In genomic region chr8:4211097-4211496, GRCm38 (mm10) we compare ENCODE assay signal across 26 mouse cellular contexts. TPM values are rescaled to one million over a fixed set of nuclear protein-coding genes. Genes with fewer than 3 reads are reported as not detected.
A peak's percentile ranks its signal among the peaks of the same experiment; 100 is the strongest.
DNase-seq lines count a peak whose midpoint lies in the region; ATAC-seq and TF ChIP-seq lines count a peak whose summit lies in the region.
"Had no signal": no experiment of that assay in that cellular context is flagged by ENCODE, and none has a peak within 500 bp of the region (broad histone marks: within the 10 kb centered on the region; RNA-seq: fewer than 3 reads in every experiment).

No protein-coding gene starts in this region.

- DNase-seq in layer of hippocampus, adult 2 months (ENCODE audit: low spot score in 2 of 2): no peak
- DNase-seq in layer of hippocampus, adult 9-10 months (ENCODE audit: low spot score): no peak
- peak; percentile 34 for DNase-seq in NIH3T3 (ENCODE audit: low read depth)
- no peak for DNase-seq in embryo, embryonic 10.5 days (ENCODE audit: low spot score)
- DNase-seq: cerebellum, adult 9-11 months; gastrocnemius, adult 2 months; kidney, adult 2 months; kidney, postnatal 10 days; left cerebral cortex, postnatal 4 days; lung, adult 2 months; right cerebral cortex, postnatal 25 days had no signal

- H3K9me3 ChIP-seq in midbrain, embryonic 15.5 days: no peaks in the 10 kb centered on the region
- no peaks in the 10 kb centered on the region for H3K9me3 ChIP-seq in midbrain, embryonic 13.5 days
- 0 out of 2 replicates have a peak, but pooled peaks cover 3% of the 10 kb centered on the region for H3K9me3 ChIP-seq in neural tube, embryonic 15.5 days (replicated peaks)
- H3K9me3 ChIP-seq in heart, embryonic 11.5 days (replicated peaks; ENCODE audit: control insufficient read depth, low read length): no peaks in the 10 kb centered on the region
- H3K9me3 ChIP-seq: embryonic facial prominence, embryonic 12.5 days had no signal

- peaks cover 22% of the 10 kb centered on the region for H3K36me3 ChIP-seq in midbrain, embryonic 15.5 days (replicated peaks)
- H3K36me3 ChIP-seq in midbrain, embryonic 13.5 days: peaks cover 62% of the 10 kb centered on the region
- peaks cover 27% of the 10 kb centered on the region for H3K36me3 ChIP-seq in neural tube, embryonic 15.5 days
- H3K36me3 ChIP-seq in heart, embryonic 11.5 days (ENCODE audit: control insufficient read depth, insufficient read depth, low read length): no peaks in the 10 kb centered on the region
- H3K36me3 ChIP-seq: heart, embryonic 12.5 days had no signal

- ATAC-seq in midbrain, embryonic 15.5 days (replicated peaks): no peak
- ATAC-seq in midbrain, embryonic 13.5 days: no peak
- ATAC-seq in neural tube, embryonic 15.5 days (ENCODE audit: low FRiP score): no peak
- ATAC-seq in heart, embryonic 11.5 days (replicated peaks; ENCODE audit: insufficient number of reproducible peaks, low FRiP score, low TSS enrichment): no peak
- ATAC-seq: forebrain, embryonic 16.5 days had no signal

- TF ChIP-seq CTCF in layer of hippocampus, adult 2 months (conservative IDR thresholded peaks at IDR 0.05): peak; percentile 61

- no peak overlapping the region for H3K4me2 ChIP-seq in midbrain, embryonic 15.5 days
- H3K4me2 ChIP-seq in midbrain, embryonic 13.5 days (replicated peaks): no peak overlapping the region; the same call in 1 of the 2 replicates
- H3K4me2 ChIP-seq in neural tube, embryonic 15.5 days: no peak overlapping the region; the same call in 1 of the 2 replicates
- no peak overlapping the region for H3K4me2 ChIP-seq in heart, embryonic 11.5 days
- H3K4me2 ChIP-seq: embryonic facial prominence, embryonic 12.5 days; heart, embryonic 12.5 days had no signal

- H3K27me3 ChIP-seq in midbrain, embryonic 15.5 days (replicated peaks): no peaks in the 10 kb centered on the region
- peaks cover 13% of the 10 kb centered on the region for H3K27me3 ChIP-seq in midbrain, embryonic 13.5 days
- H3K27me3 ChIP-seq in neural tube, embryonic 15.5 days (replicated peaks): peaks cover under 1% of the 10 kb centered on the region; the same call in 1 of the 2 replicates
- H3K27me3 ChIP-seq in heart, embryonic 11.5 days (ENCODE audit: control insufficient read depth, insufficient read depth, low read length): peaks cover 57% of the 10 kb centered on the region

- no peak overlapping the region for H3K9ac ChIP-seq in midbrain, embryonic 15.5 days
- no peak overlapping the region for H3K9ac ChIP-seq in midbrain, embryonic 13.5 days (replicated peaks)
- no peak overlapping the region for H3K9ac ChIP-seq in neural tube, embryonic 15.5 days (replicated peaks)
- no peak overlapping the region for H3K9ac ChIP-seq in heart, embryonic 11.5 days (ENCODE audit: low read depth, low read length)
- H3K9ac ChIP-seq: embryonic facial prominence, embryonic 12.5 days; heart, embryonic 12.5 days had no signal

- H3K4me1 ChIP-seq in midbrain, embryonic 15.5 days: peaks cover 68% of the 10 kb centered on the region
- peaks cover 76% of the 10 kb centered on the region for H3K4me1 ChIP-seq in midbrain, embryonic 13.5 days (replicated peaks)
- peaks cover 73% of the 10 kb centered on the region for H3K4me1 ChIP-seq in neural tube, embryonic 15.5 days
- H3K4me1 ChIP-seq in heart, embryonic 11.5 days (ENCODE audit: control insufficient read depth, insufficient read depth, low read length): peaks cover 9% of the 10 kb centered on the region; the same call in 1 of the 2 replicates

- WGBS in midbrain, embryonic 15.5 days: 69% methylated on average over 6 of the region's 6 CpGs
- 75% methylated on average over 6 of the region's 6 CpGs for WGBS in midbrain, embryonic 13.5 days
- WGBS in neural tube, embryonic 15.5 days: 75% methylated on average over 6 of the region's 6 CpGs
- WGBS in heart, embryonic 11.5 days (ENCODE audit: insufficient replicate concordance): 83% methylated on average over 6 of the region's 6 CpGs

- H3K4me3 ChIP-seq in layer of hippocampus, adult 2 months: no peak overlapping the region
- H3K4me3 ChIP-seq in midbrain, embryonic 15.5 days: no peak overlapping the region
- no peak overlapping the region for H3K4me3 ChIP-seq in midbrain, embryonic 13.5 days (replicated peaks)
- no peak overlapping the region for H3K4me3 ChIP-seq in neural tube, embryonic 15.5 days (replicated peaks)
- H3K4me3 ChIP-seq in heart, embryonic 11.5 days (ENCODE audit: low read depth, low read length): no peak overlapping the region
- H3K4me3 ChIP-seq: embryonic facial prominence, embryonic 12.5 days; erythroblast, embryonic 14.5 days; gastrocnemius, adult 2 months; heart, embryonic 12.5 days had no signal

- H3K27ac ChIP-seq in layer of hippocampus, adult 2 months: peak overlapping the region; percentile 10; the same call in 1 of the 2 replicates
- peak overlapping the region; percentile 32; the same call in 1 of the 2 replicates for H3K27ac ChIP-seq in midbrain, embryonic 15.5 days
- H3K27ac ChIP-seq in midbrain, embryonic 13.5 days: no peak overlapping the region
- peak overlapping the region; percentile 51; the same call in 1 of the 2 replicates for H3K27ac ChIP-seq in neural tube, embryonic 15.5 days (replicated peaks)
- no peak overlapping the region for H3K27ac ChIP-seq in heart, embryonic 11.5 days (ENCODE audit: low read depth, low read length)
- H3K27ac ChIP-seq: embryonic facial prominence, embryonic 12.5 days; gastrocnemius, adult 2 months had no signal

RNA-seq across cellular contexts. Expression of gene Prr36, which starts 6.2 kb away (rescaled TPM):
- 10 to 100 TPM; 46.0 to 47.4 TPM for total RNA-seq in layer of hippocampus, adult 2 months (2021)
- 54.7 and 61.1 TPM in 2 replicates for polyA plus RNA-seq in midbrain, embryonic 15.5 days (2015; fragmentation: Nextera tagmentation; extraction: Ambion mirVana)
- polyA plus RNA-seq in midbrain, embryonic 13.5 days (2015; fragmentation: Nextera tagmentation; extraction: Ambion mirVana): 44.2 and 52.1 TPM in 2 replicates
- polyA plus RNA-seq in neural tube, embryonic 15.5 days (2015; fragmentation: Nextera tagmentation; extraction: Ambion mirVana): 36.2 and 37.5 TPM in 2 replicates
- 0.35 and 0.63 TPM in 2 replicates for polyA plus RNA-seq in heart, embryonic 11.5 days (2014; fragmentation: Nextera tagmentation; extraction: Ambion mirVana)
- total RNA-seq: gastrocnemius, adult 2 months; heart, postnatal 25 days; monocyte, adult 5-6 weeks had no signal
- polyA plus RNA-seq: erythroblast, embryonic 14.5 days had no signal

RNA-seq across cellular contexts. Expression of gene Lrrc8e, which starts 15.5 kb away (rescaled TPM):
- not detected for total RNA-seq in layer of hippocampus, adult 2 months (2021)
- 0.08 and 0.11 TPM in 2 replicates for polyA plus RNA-seq in midbrain, embryonic 15.5 days (2015; fragmentation: Nextera tagmentation; extraction: Ambion mirVana)
- 0.17 TPM in 1 of 2 replicates, not detected in the other for polyA plus RNA-seq in midbrain, embryonic 13.5 days (2015; fragmentation: Nextera tagmentation; extraction: Ambion mirVana)
- 0.57 TPM in 1 of 2 replicates, not detected in the other for polyA plus RNA-seq in neural tube, embryonic 15.5 days (2015; fragmentation: Nextera tagmentation; extraction: Ambion mirVana)
- polyA plus RNA-seq in heart, embryonic 11.5 days (2014; fragmentation: Nextera tagmentation; extraction: Ambion mirVana): 0.06 TPM in 1 of 2 replicates, not detected in the other
- total RNA-seq: gastrocnemius, adult 2 months; granulocyte monocyte progenitor cell, adult 5-6 weeks; layer of hippocampus, adult 18-20 months; left cerebral cortex, postnatal 4 days; monocyte, adult 5-6 weeks had no signal
- polyA plus RNA-seq: cortical plate, adult 2 months; erythroblast, embryonic 14.5 days; hindbrain, embryonic 16.5 days had no signal

RNA-seq across cellular contexts. Expression of gene Map2k7, which starts 27.4 kb away (rescaled TPM):
- total RNA-seq in layer of hippocampus, adult 2 months (2021): 100 to 1,000 TPM in 1 of 2 experiments, 10 to 100 TPM in 1; 98.4 to 106 TPM
- 34.0 and 35.7 TPM in 2 replicates for polyA plus RNA-seq in midbrain, embryonic 15.5 days (2015; fragmentation: Nextera tagmentation; extraction: Ambion mirVana)
- 33.0 and 36.9 TPM in 2 replicates for polyA plus RNA-seq in midbrain, embryonic 13.5 days (2015; fragmentation: Nextera tagmentation; extraction: Ambion mirVana)
- 26.9 and 30.6 TPM in 2 replicates for polyA plus RNA-seq in neural tube, embryonic 15.5 days (2015; fragmentation: Nextera tagmentation; extraction: Ambion mirVana)
- 12.5 and 14.4 TPM in 2 replicates for polyA plus RNA-seq in heart, embryonic 11.5 days (2014; fragmentation: Nextera tagmentation; extraction: Ambion mirVana)

RNA-seq across cellular contexts. Expression of gene Gm49320, which starts 27.6 kb away (rescaled TPM):
- 1 to 10 TPM; 1.1 to 2.4 TPM for total RNA-seq in layer of hippocampus, adult 2 months (2021)
- 1.0 and 1.8 TPM in 2 replicates for polyA plus RNA-seq in midbrain, embryonic 15.5 days (2015; fragmentation: Nextera tagmentation; extraction: Ambion mirVana)
- 0.90 and 1.2 TPM in 2 replicates for polyA plus RNA-seq in midbrain, embryonic 13.5 days (2015; fragmentation: Nextera tagmentation; extraction: Ambion mirVana)
- 1.1 and 1.3 TPM in 2 replicates for polyA plus RNA-seq in neural tube, embryonic 15.5 days (2015; fragmentation: Nextera tagmentation; extraction: Ambion mirVana)
- polyA plus RNA-seq in heart, embryonic 11.5 days (2014; fragmentation: Nextera tagmentation; extraction: Ambion mirVana): 0.07 TPM in 1 of 2 replicates, not detected in the other
- total RNA-seq: gastrocnemius, adult 2 months; granulocyte monocyte progenitor cell, adult 5-6 weeks; heart, postnatal 25 days; liver, adult 2 months; monocyte, adult 5-6 weeks had no signal
- polyA plus RNA-seq: heart, embryonic 12.5 days had no signal

RNA-seq across cellular contexts. Expression of gene Tgfbr3l, which starts 36.9 kb away (rescaled TPM):
- 10 to 100 TPM; 18.0 to 20.3 TPM for total RNA-seq in layer of hippocampus, adult 2 months (2021)
- 5.2 and 6.6 TPM in 2 replicates for polyA plus RNA-seq in midbrain, embryonic 15.5 days (2015; fragmentation: Nextera tagmentation; extraction: Ambion mirVana)
- polyA plus RNA-seq in midbrain, embryonic 13.5 days (2015; fragmentation: Nextera tagmentation; extraction: Ambion mirVana): 8.0 and 8.5 TPM in 2 replicates
- 3.2 and 3.4 TPM in 2 replicates for polyA plus RNA-seq in neural tube, embryonic 15.5 days (2015; fragmentation: Nextera tagmentation; extraction: Ambion mirVana)
- 2.5 and 2.9 TPM in 2 replicates for polyA plus RNA-seq in heart, embryonic 11.5 days (2014; fragmentation: Nextera tagmentation; extraction: Ambion mirVana)

Comparison
In these comparisons a context has a peak if more than half of its experiments do, and no peak if none do; other contexts are left out.
1. H3K27ac ChIP-seq: peak in layer of hippocampus, adult 2 months (single experiment), midbrain, embryonic 15.5 days (single experiment) and neural tube, embryonic 15.5 days (single experiment); none in midbrain, embryonic 13.5 days (single experiment) and heart, embryonic 11.5 days (single experiment).
2. RNA of gene Prr36, which starts 6.2 kb away (polyA plus RNA-seq): 54.7 to 61.1 TPM in midbrain, embryonic 15.5 days, 44.2 to 52.1 TPM in midbrain, embryonic 13.5 days and 36.2 to 37.5 TPM in neural tube, embryonic 15.5 days; 0.35 to 0.63 TPM in heart, embryonic 11.5 days; every median in the first group is over 10 times any median in the second.